Mouse (Mus musculus): ENCODE results near the gene Psme2b.
"Not testable (repeated sequence)": the region's sequence is repeated elsewhere in the genome, so short reads cannot be mapped to it uniquely, and the experiment has no call there.

Gene Psme2b

GRCm38 (mm10) chr11:48946090-48946489 is at the start of gene Psme2b:
TSS of gene Psme2b (minus strand) at chr11:48946190.
- in situ Hi-C loops (cut with MboI, MseI) = not testable (repeated sequence)

- in situ Hi-C loops (cut with MboI, MseI) = loop anchor here (5.0 kb wide), 1 partner anchor 68 kb away; the partner anchor contains the start of gene Tgtp2
Observed at GRCm38 (mm10) chr11:48994018-48994417, 48.0 kb upstream of the Psme2b start, which contains the start of gene Tgtp1. TSS of gene Tgtp1 (minus strand) at chr11:48994172.

DNA sequence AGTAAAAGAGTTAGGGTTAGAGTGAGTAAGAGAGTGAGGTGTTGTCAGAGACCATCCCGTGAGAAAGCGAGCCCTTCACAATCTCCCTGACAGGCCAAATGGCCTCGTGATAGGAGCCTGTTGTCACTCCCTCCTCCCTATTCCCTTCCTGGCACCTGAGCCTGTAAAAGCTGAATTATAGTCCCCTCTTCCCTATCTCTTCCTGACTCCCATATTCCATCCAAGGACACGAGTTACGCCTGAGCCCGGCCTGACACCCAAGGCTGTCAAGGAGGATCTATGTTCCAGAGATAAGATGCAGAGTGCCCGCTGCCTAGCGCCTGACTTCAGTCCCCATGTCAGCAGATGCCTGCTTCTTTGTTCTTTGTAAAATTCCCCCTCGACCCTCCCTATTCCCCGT is 47.3 kb upstream of the Psme2b start:
- in situ Hi-C loops (cut with MboI, MseI) = loop anchor here (5.0 kb wide), 1 partner anchor 69 kb away; the partner anchor contains the start of gene Tgtp2

GRCm38 (mm10) chr11:48991740-48992520 is 45.9 kb upstream of the Psme2b start, which contains the start of gene Gm12185:
TSS of gene Gm12185 (minus strand) at chr11:48992226.
- in situ Hi-C loops (cut with MboI, MseI) = loop anchor here (5.0 kb wide), 1 partner anchor 70 kb away; the partner anchor contains the start of gene Tgtp2

GRCm38 (mm10) chr11:48989981-48990380 is 44.0 kb upstream of the Psme2b start:
- in situ Hi-C loops (cut with MboI, MseI) = loop anchor here (5.0 kb wide), 1 partner anchor 72 kb away; the partner anchor contains the start of gene Tgtp2

DNA sequence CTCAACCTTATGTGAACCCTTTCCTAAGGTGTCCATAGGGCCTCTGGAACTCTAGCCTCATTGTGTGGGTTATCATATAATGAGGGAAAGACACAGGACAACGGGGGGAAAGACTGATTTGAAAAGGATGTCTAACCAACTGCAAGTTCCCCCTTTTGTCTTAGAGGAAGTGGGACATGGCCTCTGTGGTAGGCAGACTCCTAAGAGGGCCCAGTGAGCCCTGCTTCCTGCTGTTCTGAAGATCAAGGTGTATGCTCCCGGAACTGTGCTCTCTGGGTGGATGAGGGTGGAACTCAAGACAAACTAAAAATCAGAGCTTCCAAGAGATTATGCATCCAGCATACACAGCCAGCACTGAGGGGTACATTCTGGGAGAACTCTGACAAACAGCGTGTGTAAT is 42.2 kb upstream of the Psme2b start:
- in situ Hi-C loops (cut with MboI, MseI) = not testable (repeated sequence)

GRCm38 (mm10) chr11:48982848-48983247 is 36.9 kb upstream of the Psme2b start:
- in situ Hi-C loops (cut with MboI, MseI) = not testable (repeated sequence)

DNA sequence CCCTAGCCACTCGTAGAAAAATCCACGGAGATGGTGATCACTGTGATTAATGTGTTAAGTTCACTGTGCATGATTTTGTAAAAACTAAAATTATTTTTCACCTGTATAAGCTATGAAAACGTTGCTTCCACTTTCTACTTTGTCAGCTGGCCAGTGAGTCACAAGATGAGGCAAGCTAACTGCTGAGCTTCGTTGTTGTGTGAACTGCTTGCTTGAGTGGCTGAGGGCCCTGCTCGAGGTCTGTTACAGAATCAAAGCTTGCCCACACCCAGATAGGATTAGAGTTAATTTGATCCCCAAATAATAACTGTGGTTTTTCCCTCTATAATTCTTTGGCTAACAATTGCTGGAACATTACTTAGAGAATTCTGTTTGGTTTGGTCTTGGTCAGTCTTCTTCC is 34.1 kb upstream of the Psme2b start:
- in situ Hi-C loops (cut with MboI, MseI) = not testable (repeated sequence)

- in situ Hi-C loops (cut with MboI, MseI) = loop anchor here (10.0 kb wide), 1 partner anchor 106 kb away; no protein-coding TSS in a partner anchor
Observed at GRCm38 (mm10) chr11:48979251-48979650, 33.3 kb upstream of the Psme2b start, which contains the start of gene 9930111J21Rik1. TSS of gene 9930111J21Rik1 (minus strand) at chr11:48979398.

DNA sequence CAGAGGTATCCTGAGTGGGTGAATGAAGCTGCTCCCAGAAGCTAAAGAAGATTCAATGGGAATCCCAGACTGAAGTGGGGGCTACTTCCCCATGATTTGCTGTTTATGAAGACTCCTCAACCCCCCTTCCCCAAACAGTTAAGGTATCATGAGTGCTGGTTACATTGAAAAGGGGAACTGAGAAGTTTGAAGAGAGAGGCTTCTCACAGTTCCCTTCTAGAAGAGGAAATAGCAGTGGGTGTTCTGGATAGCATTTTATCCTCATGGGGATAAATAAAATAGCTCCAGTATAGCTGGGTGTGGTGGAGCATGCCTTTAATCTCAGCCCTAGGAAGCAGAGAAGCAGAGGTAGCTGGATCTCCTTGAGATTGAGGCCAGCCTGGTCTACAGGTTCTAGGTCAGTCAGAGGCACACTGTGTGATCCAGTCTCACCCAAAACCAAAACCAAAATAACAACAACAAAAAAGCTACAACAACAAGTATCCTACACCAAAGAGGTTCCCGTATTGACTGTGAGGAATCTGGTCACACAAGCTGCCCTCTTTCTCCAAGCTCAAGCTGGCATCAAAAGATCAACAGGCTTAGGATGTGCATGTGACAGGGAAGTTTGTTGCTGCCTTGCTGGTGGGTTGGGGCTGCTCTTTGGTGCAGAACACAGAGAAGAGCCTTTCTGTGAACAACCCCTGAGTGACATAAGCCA is 32.4 kb upstream of the Psme2b start, which contains the start of gene Olfr56:
Gene Olfr56 (plus strand): TSS at position 650 of the 700 bp plus-strand sequence.
- in situ Hi-C loops (cut with MboI, MseI) = loop anchor here (10.0 kb wide), 1 partner anchor 106 kb away; no protein-coding TSS in a partner anchor

- in situ Hi-C loops (cut with MboI, MseI) = loop anchor here (10.0 kb wide), 1 partner anchor 110 kb away; no protein-coding TSS in a partner anchor
Observed at GRCm38 (mm10) chr11:48974686-48975085, 28.7 kb upstream of the Psme2b start.

DNA sequence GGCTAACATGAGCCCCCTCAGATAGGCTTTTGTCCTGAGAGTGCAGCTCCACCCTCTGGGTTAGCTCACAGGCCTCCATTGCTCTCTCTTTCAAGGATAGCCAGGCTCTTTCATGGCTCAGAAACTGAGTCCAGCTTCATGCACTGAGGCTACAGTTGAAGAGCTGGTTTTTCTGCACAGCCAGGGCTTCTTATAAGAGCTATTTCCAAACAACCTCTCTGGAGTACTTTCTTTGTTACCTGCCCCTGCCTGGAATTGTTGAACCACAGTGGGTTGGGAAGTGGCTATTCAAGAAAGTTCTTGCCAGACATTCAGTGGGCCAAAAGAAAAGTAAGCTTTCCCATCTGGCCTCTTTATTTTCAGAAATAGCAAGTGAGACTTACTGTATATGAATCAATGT is 6.7 kb downstream of the Psme2b start:
- in situ Hi-C loops (cut with MboI, MseI) = loop anchor here (5.0 kb wide), 1 partner anchor 68 kb away; no protein-coding TSS in a partner anchor

- in situ Hi-C loops (cut with MboI, MseI) = loop anchor here (5.0 kb wide), 1 partner anchor 72 kb away; no protein-coding TSS in a partner anchor
Observed at GRCm38 (mm10) chr11:48935291-48935690, 10.7 kb downstream of the Psme2b start.

DNA sequence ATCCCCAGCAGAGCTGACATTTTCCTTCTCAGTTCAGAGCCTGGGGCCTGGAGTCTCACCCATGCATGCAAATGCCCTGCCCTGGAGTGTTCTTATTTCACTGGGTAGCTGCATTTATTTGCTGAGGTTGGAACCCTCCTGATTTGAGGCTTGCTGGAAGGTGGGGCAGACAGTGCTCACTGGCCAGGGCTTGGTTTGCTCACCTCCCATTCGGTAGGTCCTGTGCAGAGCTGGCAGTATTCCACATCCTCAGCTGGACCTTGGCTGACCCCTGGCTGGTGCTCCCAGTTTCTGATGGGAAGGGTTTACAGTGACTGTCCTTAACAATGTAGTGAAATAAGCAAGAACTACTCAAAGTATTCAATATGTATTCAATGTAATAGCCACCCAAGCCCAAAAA is 12.1 kb downstream of the Psme2b start:
- in situ Hi-C loops (cut with MboI, MseI) = not testable (repeated sequence)

DNA sequence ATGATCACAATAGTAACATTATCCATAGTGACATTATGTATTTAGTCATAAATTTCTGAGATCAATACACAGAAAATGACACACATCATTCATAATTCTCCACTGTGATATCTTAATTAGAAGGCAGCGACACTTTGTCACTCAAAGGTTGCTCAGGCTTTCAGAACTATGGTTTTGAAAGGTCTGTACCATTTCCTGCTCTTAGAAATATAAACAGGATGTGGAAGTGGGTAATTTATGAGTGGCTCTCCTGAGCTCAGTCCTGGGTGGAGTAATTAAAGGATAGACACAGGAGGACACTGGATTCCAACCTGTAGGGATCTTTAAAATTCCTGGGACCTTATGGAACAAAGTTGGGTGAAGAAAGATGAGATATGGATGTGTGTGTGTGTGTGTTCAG is 12.6 kb downstream of the Psme2b start:
- in situ Hi-C loops (cut with MboI, MseI) = not testable (repeated sequence)

GRCm38 (mm10) chr11:48928068-48928467 is 17.9 kb downstream of the Psme2b start:
- in situ Hi-C loops (cut with MboI, MseI) = loop anchor here (5.0 kb wide), 1 partner anchor 51 kb away; no protein-coding TSS in a partner anchor

DNA sequence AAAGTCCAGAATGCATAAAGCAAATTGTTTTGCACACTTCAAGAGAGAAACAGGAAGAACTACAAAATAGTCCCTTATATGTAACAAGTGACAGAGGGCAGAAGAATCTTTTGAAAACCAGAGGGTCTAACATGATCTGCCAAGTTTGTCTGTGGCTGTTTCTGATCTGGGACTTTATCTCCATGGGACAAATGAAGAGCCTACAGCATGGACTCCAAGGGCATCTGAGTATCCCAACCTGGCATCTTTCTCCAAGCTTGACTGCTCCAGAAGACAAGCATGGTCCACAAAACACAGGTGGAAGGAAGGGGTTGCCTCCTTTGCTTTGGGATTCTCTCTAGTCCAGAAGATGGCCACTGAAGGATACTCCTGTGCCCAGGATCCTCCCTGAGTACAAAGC is 19.6 kb downstream of the Psme2b start:
- in situ Hi-C loops (cut with MboI, MseI) = loop anchor here (5.0 kb wide), 1 partner anchor 49 kb away; no protein-coding TSS in a partner anchor

GRCm38 (mm10) chr11:48923818-48924217 is 22.2 kb downstream of the Psme2b start:
- in situ Hi-C loops (cut with MboI, MseI) = loop anchor here (25.0 kb wide), 1 partner anchor 1937 kb away; no protein-coding TSS in a partner anchor

GRCm38 (mm10) chr11:48918380-48918779 is 27.6 kb downstream of the Psme2b start:
- in situ Hi-C loops (cut with MboI, MseI) = loop anchor here (10.0 to 25.0 kb wide), 2 partner anchors 46 to 1931 kb away; no protein-coding TSS in a partner anchor

DNA sequence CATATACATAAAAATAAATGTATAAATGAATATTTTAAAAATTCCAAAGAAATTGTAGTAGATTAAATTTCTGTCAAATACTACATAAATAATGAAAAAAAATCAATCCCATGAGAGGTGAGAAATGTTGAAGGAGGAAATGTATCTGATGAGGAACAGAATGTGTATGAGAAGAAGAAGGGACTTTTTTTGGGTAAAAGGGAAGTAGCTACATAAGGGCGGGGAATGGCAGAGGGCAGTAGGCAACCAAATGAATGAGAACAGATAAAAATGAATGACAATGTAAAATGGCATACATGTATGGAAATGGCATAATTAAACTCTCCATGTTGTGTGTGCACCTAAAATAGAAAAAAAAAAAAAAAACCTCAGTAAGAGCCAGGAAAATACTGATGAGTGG is 32.4 kb downstream of the Psme2b start:
- in situ Hi-C loops (cut with MboI, MseI) = loop anchor here (10.0 to 25.0 kb wide), 2 partner anchors 51 to 1926 kb away; no protein-coding TSS in a partner anchor

GRCm38 (mm10) chr11:48908459-48908858 is 37.5 kb downstream of the Psme2b start:
- in situ Hi-C loops (cut with MboI, MseI) = loop anchor here (25.0 kb wide), 1 partner anchor 1921 kb away; no protein-coding TSS in a partner anchor
